Mouse (Mus musculus): ENCODE measurements at regions not wholly inside any gene's neighbourhood (a gene's known extent, or its start where the extent isn't known, plus 50 kb on each side); places are given as distances from the start of the nearest gene placed in this dataset.

DNA sequence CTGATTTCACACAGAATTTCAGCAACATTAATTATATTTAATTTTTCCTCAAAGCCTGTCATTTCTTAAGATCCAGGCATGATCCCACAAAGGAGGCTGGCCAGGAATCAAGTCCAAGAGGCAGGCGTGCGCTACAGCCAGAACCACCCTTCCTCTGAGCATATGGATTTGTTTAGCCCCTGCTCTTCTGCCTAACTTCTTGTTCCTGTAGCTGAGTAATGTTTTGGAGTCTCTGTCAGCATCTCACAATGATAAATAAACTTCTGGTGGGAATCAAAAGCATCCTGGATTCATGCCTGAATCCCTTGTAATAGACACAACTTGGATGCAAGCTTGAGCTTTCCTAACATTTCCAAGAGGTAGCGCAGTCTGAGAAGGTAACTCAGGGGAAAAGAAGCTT is 101.7 kb downstream of the Nog start:
- no peak overlapping the region for H3K4me2 ChIP-seq
- H3K4me3 ChIP-seq = no peak overlapping the region
- no peak for ATAC-seq (ENCODE audit: insufficient number of reproducible peaks, insufficient read depth, low FRiP score, low TSS enrichment, low read depth)
- no peaks in the 10 kb centered on the region for H3K36me3 ChIP-seq
- H3K9me3 ChIP-seq = no peaks in the 10 kb centered on the region
- no peaks in the 10 kb centered on the region for H3K4me1 ChIP-seq
- H3K9ac ChIP-seq = no peak overlapping the region
- no peaks in the 10 kb centered on the region for H3K27me3 ChIP-seq
- H3K27ac ChIP-seq = no peak overlapping the region
- WGBS = 54% methylated on average over 3 of the region's 3 CpGs

- no peak overlapping the region for H3K9ac ChIP-seq
Observed at GRCm38 (mm10) chr11:89192815-89193214, 109.3 kb downstream of the Nog start.

GRCm38 (mm10) chr11:89186911-89187621 is 113.4 kb downstream of the Gm525 start:
- peak overlapping the region; percentile 70 for H3K27ac ChIP-seq
- no peak overlapping the region for H3K9ac ChIP-seq
- H3K4me1 ChIP-seq = peaks cover 26% of the 10 kb centered on the region
- H3K9me3 ChIP-seq = no peaks in the 10 kb centered on the region
- peak overlapping the region; percentile 50 for H3K4me2 ChIP-seq
- H3K27me3 ChIP-seq = no peaks in the 10 kb centered on the region
- H3K4me3 ChIP-seq = peak overlapping the region; percentile 0; the same call in 1 of the 2 replicates
- 2% methylated on average over 26 of the region's 26 CpGs for WGBS
- no peaks in the 10 kb centered on the region for H3K36me3 ChIP-seq
- ATAC-seq (ENCODE audit: insufficient number of reproducible peaks, insufficient read depth, low FRiP score, low TSS enrichment, low read depth) = peak; percentile 56; the same call in 1 of the 2 replicates

More at GRCm38 (mm10) chr11:89192815-89193214, 109.3 kb downstream of the Nog start:
- H3K4me3 ChIP-seq = no peak overlapping the region
- ATAC-seq (ENCODE audit: insufficient number of reproducible peaks, insufficient read depth, low FRiP score, low TSS enrichment, low read depth) = no peak
- 70% methylated on average over 3 of the region's 3 CpGs for WGBS
- H3K4me1 ChIP-seq = peaks cover 10% of the 10 kb centered on the region
- no peaks in the 10 kb centered on the region for H3K27me3 ChIP-seq
- H3K9me3 ChIP-seq = no peaks in the 10 kb centered on the region
- no peaks in the 10 kb centered on the region for H3K36me3 ChIP-seq
- H3K27ac ChIP-seq = no peak overlapping the region
- H3K4me2 ChIP-seq = no peak overlapping the region

GRCm38 (mm10) chr11:89185862-89186261 is 112.2 kb downstream of the Gm525 start:
- Histone ChIP-seq H3K27ac (no peak overlapping the region), H3K9me3 (no peaks in the 10 kb centered on the region), H3K4me3 (no peak overlapping the region), H3K36me3 (no peaks in the 10 kb centered on the region), H3K4me2 (no peak overlapping the region), H3K27me3 (no peaks in the 10 kb centered on the region), H3K9ac (no peak overlapping the region), H3K4me1 (peaks cover 26% of the 10 kb centered on the region)
- 54% methylated on average over 6 of the region's 6 CpGs for WGBS
- no peak for ATAC-seq (ENCODE audit: insufficient number of reproducible peaks, insufficient read depth, low FRiP score, low TSS enrichment, low read depth)

GRCm38 (mm10) chr11:89181471-89181870 is 107.8 kb downstream of the Gm525 start:
- no peaks in the 10 kb centered on the region for H3K27me3 ChIP-seq
- H3K4me3 ChIP-seq = no peak overlapping the region
- peaks cover 10% of the 10 kb centered on the region for H3K4me1 ChIP-seq
- no peaks in the 10 kb centered on the region for H3K36me3 ChIP-seq
- H3K4me2 ChIP-seq = no peak overlapping the region
- no peak overlapping the region for H3K9ac ChIP-seq
- H3K27ac ChIP-seq = no peak overlapping the region
- no peaks in the 10 kb centered on the region for H3K9me3 ChIP-seq
- ATAC-seq (ENCODE audit: insufficient number of reproducible peaks, insufficient read depth, low FRiP score, low TSS enrichment, low read depth) = no peak
- 93% methylated on average over 5 of the region's 5 CpGs for WGBS

DNA sequence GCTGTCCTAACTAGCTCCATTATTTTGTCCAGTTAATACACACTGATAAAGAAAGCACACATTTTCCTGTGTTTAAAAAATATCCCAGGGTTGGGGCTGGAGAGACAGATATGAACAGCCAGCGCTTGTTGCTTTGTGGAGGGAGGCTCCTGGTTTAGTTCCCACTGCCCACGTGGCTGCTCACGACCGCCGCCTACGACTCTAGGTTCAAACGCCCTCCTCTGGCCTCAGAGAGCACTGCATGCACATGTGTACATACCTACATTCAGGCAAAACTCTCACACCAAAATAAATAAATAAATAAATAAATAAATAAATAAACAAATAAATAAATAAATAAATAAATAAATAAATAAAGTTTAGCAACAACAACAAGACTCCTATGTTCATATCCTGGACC is 104.8 kb downstream of the Gm525 start:
- H3K9ac ChIP-seq = no peak overlapping the region
- no peak overlapping the region for H3K4me3 ChIP-seq
- no peak overlapping the region for H3K27ac ChIP-seq
- no peaks in the 10 kb centered on the region for H3K9me3 ChIP-seq
- no peak overlapping the region for H3K4me2 ChIP-seq
- no peaks in the 10 kb centered on the region for H3K36me3 ChIP-seq
- ATAC-seq (ENCODE audit: insufficient number of reproducible peaks, insufficient read depth, low FRiP score, low TSS enrichment, low read depth) = no peak
- H3K27me3 ChIP-seq = no peaks in the 10 kb centered on the region
- peaks cover 22% of the 10 kb centered on the region for H3K4me1 ChIP-seq
- 90% methylated on average over 7 of the region's 7 CpGs for WGBS

DNA sequence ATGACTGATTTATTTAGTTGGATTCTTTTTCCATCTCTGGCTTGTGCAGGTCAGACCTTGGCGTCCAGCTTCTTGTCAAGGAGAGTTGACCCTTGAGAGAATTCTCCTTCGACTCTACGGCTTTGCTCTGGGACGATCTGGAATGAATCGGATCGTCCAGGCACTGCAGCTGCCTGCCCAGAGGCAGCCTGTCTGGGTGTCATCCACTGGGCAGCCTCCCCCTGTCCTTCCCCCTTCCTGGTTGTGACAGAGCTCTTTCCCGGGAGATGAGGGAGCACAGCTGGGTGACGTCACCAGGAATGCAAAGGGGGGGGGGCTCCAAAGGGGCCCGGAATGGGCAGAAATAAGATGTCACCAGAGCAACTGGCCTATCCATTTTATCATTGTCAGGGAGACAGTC is 101.9 kb downstream of the Gm525 start:
- no peaks in the 10 kb centered on the region for H3K27me3 ChIP-seq
- H3K9me3 ChIP-seq = no peaks in the 10 kb centered on the region
- peak overlapping the region; percentile 48 for H3K4me2 ChIP-seq
- H3K27ac ChIP-seq = peak overlapping the region; percentile 80
- no peak for ATAC-seq (ENCODE audit: insufficient number of reproducible peaks, insufficient read depth, low FRiP score, low TSS enrichment, low read depth)
- peak overlapping the region; percentile 4; the same call in 1 of the 2 replicates for H3K4me3 ChIP-seq
- WGBS = 3% methylated on average over 9 of the region's 9 CpGs
- H3K9ac ChIP-seq = peak overlapping the region; percentile 11; the same call in 1 of the 2 replicates
- H3K4me1 ChIP-seq = peaks cover 22% of the 10 kb centered on the region
- no peaks in the 10 kb centered on the region for H3K36me3 ChIP-seq

- H3K27me3 ChIP-seq = no peaks in the 10 kb centered on the region
- peak overlapping the region; percentile 48 for H3K4me2 ChIP-seq
- H3K9me3 ChIP-seq = no peaks in the 10 kb centered on the region
- 4% methylated on average over 6 of the region's 6 CpGs for WGBS
- no peak for ATAC-seq (ENCODE audit: insufficient number of reproducible peaks, insufficient read depth, low FRiP score, low TSS enrichment, low read depth)
- H3K4me3 ChIP-seq = peak overlapping the region; percentile 4; the same call in 1 of the 2 replicates
- no peak overlapping the region for H3K9ac ChIP-seq
- H3K27ac ChIP-seq = peak overlapping the region; percentile 60
- no peaks in the 10 kb centered on the region for H3K36me3 ChIP-seq
- peaks cover 22% of the 10 kb centered on the region for H3K4me1 ChIP-seq
Observed at GRCm38 (mm10) chr11:89174967-89175366, 101.3 kb downstream of the Gm525 start.

GRCm38 (mm10) chr11:89165278-89165677 is 91.6 kb downstream of the Gm525 start:
- no peak for ATAC-seq (ENCODE audit: insufficient number of reproducible peaks, insufficient read depth, low FRiP score, low TSS enrichment, low read depth)
- no peak overlapping the region for H3K27ac ChIP-seq
- no peak overlapping the region for H3K4me3 ChIP-seq
- H3K36me3 ChIP-seq = no peaks in the 10 kb centered on the region
- peaks cover 13% of the 10 kb centered on the region for H3K27me3 ChIP-seq
- no peak overlapping the region for H3K9ac ChIP-seq
- 7% methylated on average over 6 of the region's 6 CpGs for WGBS
- no peaks in the 10 kb centered on the region for H3K4me1 ChIP-seq
- H3K4me2 ChIP-seq = no peak overlapping the region
- no peaks in the 10 kb centered on the region for H3K9me3 ChIP-seq

- Histone ChIP-seq H3K27me3 (0 out of 2 replicates have a peak, but pooled peaks cover 2% of the 10 kb centered on the region), H3K4me3 (no peak overlapping the region), H3K4me2 (no peak overlapping the region), H3K27ac (no peak overlapping the region), H3K36me3 (no peaks in the 10 kb centered on the region), H3K4me1 (0 out of 2 replicates have a peak, but pooled peaks cover 4% of the 10 kb centered on the region), H3K9me3 (no peaks in the 10 kb centered on the region), H3K9ac (no peak overlapping the region)
- ATAC-seq (ENCODE audit: insufficient number of reproducible peaks, insufficient read depth, low FRiP score, low TSS enrichment, low read depth) = no peak
- WGBS = 65% methylated on average over 13 of the region's 13 CpGs
Observed at GRCm38 (mm10) chr11:89153466-89154406, 80.1 kb downstream of the Gm525 start.

GRCm38 (mm10) chr11:89147990-89148389 is 74.3 kb downstream of the Gm525 start:
- WGBS = 88% methylated on average over 8 of the region's 8 CpGs
- Histone ChIP-seq H3K9ac (no peak overlapping the region), H3K27ac (no peak overlapping the region), H3K4me1 (peaks cover 9% of the 10 kb centered on the region), H3K4me2 (no peak overlapping the region), H3K27me3 (0 out of 2 replicates have a peak, but pooled peaks cover 2% of the 10 kb centered on the region), H3K36me3 (no peaks in the 10 kb centered on the region), H3K4me3 (no peak overlapping the region), H3K9me3 (no peaks in the 10 kb centered on the region)
- no peak for ATAC-seq (ENCODE audit: insufficient number of reproducible peaks, insufficient read depth, low FRiP score, low TSS enrichment, low read depth)

All from embryonic facial prominence, embryonic 13.5 days (tissue).